Comparison of ENCODE assay signal across 15 mouse cellular contexts in the genomic region with DNA sequence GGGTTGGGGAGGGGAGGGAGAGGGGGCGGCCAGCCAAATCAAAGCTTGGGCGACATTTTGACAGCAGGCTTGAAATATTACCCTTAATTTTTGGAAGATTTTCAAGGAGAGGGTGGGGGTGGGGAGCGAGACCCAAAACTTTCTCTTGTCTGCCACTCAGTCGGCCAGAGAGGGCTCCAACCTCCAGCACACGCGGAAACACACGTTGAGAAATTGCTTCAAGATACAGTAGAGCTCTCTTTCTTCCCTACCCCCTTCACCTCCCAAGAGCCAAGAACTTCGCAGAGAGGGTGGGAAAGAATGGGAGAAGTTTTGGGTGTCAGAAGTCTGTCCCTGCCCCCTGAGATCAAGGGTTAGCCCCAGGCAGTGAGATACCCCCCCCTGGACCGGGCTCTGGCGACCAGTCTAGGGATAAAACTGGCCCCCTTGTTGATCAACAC. TPM values are rescaled to one million over a fixed set of nuclear protein-coding genes. Genes with fewer than 3 reads are reported as not detected.
DNase-seq lines count a peak whose midpoint lies in the region; ATAC-seq and TF ChIP-seq lines count a peak whose summit lies in the region.
"Had no signal": no experiment of that assay in that cellular context is flagged by ENCODE, and none has a peak within 500 bp of the region (broad histone marks: within the 10 kb centered on the region; RNA-seq: fewer than 3 reads in every experiment).

No protein-coding gene starts in this region.

- ATAC-seq in forebrain, embryonic 12.5 days (ENCODE audit: low FRiP score): no peak
- no peak for ATAC-seq in limb, embryonic 14.5 days (ENCODE audit: low FRiP score, low read depth)
- ATAC-seq: liver, embryonic 12.5 days had no signal

- peak overlapping the region; percentile 57 for H3K9ac ChIP-seq in forebrain, embryonic 12.5 days
- H3K9ac ChIP-seq in limb, embryonic 14.5 days (ENCODE audit: low read depth, low read length, severe bottlenecking): no peak overlapping the region
- H3K9ac ChIP-seq: liver, embryonic 12.5 days had no signal

- H3K36me3 ChIP-seq in forebrain, embryonic 12.5 days (replicated peaks): no peaks in the 10 kb centered on the region
- H3K36me3 ChIP-seq in limb, embryonic 14.5 days (ENCODE audit: control insufficient read depth, insufficient read depth, low read length): no peaks in the 10 kb centered on the region
- H3K36me3 ChIP-seq: liver, embryonic 12.5 days had no signal

- TF ChIP-seq POLR2A in limb, embryonic 14.5 days (IDR thresholded peaks at IDR 0.05; ENCODE audit: borderline replicate concordance, extremely low read depth, insufficient read depth, insufficient read length): no peak

- H3K4me1 ChIP-seq in forebrain, embryonic 12.5 days: peaks cover 6% of the 10 kb centered on the region
- peaks cover 8% of the 10 kb centered on the region; the same call in 1 of the 2 replicates for H3K4me1 ChIP-seq in limb, embryonic 14.5 days (ENCODE audit: control insufficient read depth, insufficient read depth, low read length)
- H3K4me1 ChIP-seq: liver, embryonic 12.5 days had no signal

- peak; percentile 5 for DNase-seq in retina, postnatal 1 day
- no peak for DNase-seq in retina, embryonic 14.5 days (ENCODE audit: low spot score)
- no peak for DNase-seq in limb, embryonic 14.5 days (ENCODE audit: low spot score)
- no peak for DNase-seq in cerebellum, adult 8-10 months
- no peak for DNase-seq in adrenal gland, adult 8-10 months
- no peak for DNase-seq in urinary bladder, postnatal 10 days (ENCODE audit: low spot score)
- DNase-seq: adrenal gland, postnatal 14 days; kidney, postnatal 36 days had no signal

- H3K27ac ChIP-seq in forebrain, embryonic 12.5 days: peak overlapping the region; percentile 83; the same call in 1 of the 2 replicates
- no peak overlapping the region for H3K27ac ChIP-seq in limb, embryonic 14.5 days (replicated peaks; ENCODE audit: low read depth, low read length)
- H3K27ac ChIP-seq: liver, embryonic 12.5 days had no signal

- WGBS in forebrain, embryonic 12.5 days: under 1% methylated on average over 10 of the region's 10 CpGs
- WGBS in limb, embryonic 14.5 days: under 1% methylated on average over 10 of the region's 10 CpGs

- H3K4me3 ChIP-seq in forebrain, embryonic 12.5 days (replicated peaks): peak overlapping the region; percentile 35
- H3K4me3 ChIP-seq in limb, embryonic 14.5 days (replicated peaks; ENCODE audit: low read length): peak overlapping the region; percentile 5; the same call in 1 of the 2 replicates
- H3K4me3 ChIP-seq: liver, embryonic 12.5 days had no signal

- H3K9me3 ChIP-seq in forebrain, embryonic 12.5 days: no peaks in the 10 kb centered on the region
- no peaks in the 10 kb centered on the region for H3K9me3 ChIP-seq in limb, embryonic 14.5 days (ENCODE audit: control insufficient read depth, low read length)
- H3K9me3 ChIP-seq: liver, embryonic 12.5 days had no signal

- peaks cover 96% of the 10 kb centered on the region for H3K27me3 ChIP-seq in forebrain, embryonic 12.5 days
- peaks cover 97% of the 10 kb centered on the region for H3K27me3 ChIP-seq in limb, embryonic 14.5 days (ENCODE audit: control insufficient read depth, insufficient read depth, low read length)

- H3K4me2 ChIP-seq in forebrain, embryonic 12.5 days: peak overlapping the region; percentile 50
- H3K4me2 ChIP-seq in limb, embryonic 14.5 days (replicated peaks; ENCODE audit: low read depth, low read length, severe bottlenecking): peak overlapping the region; percentile 32; the same call in 1 of the 2 replicates
- H3K4me2 ChIP-seq: liver, embryonic 12.5 days had no signal

RNA-seq across cellular contexts. Expression of a gene that starts 7.4 kb away (rescaled TPM):
- polyA plus RNA-seq in forebrain, embryonic 12.5 days (2016; fragmentation: Nextera tagmentation; extraction: Ambion mirVana): 10.1 and 15.7 TPM in 2 replicates
- 6.8 and 7.4 TPM in 2 replicates for polyA plus RNA-seq in limb, embryonic 14.5 days (2012; rRNA removed)
- 1.00 and 1.8 TPM in 2 replicates for polyA plus RNA-seq in limb, embryonic 14.5 days (2014; fragmentation: Nextera tagmentation; extraction: Ambion mirVana)
- under 1 TPM in 1 of 4 experiments, not detected in 3; 0.67 TPM for total RNA-seq in adrenal gland, adult 8-10 months (2022)
- total RNA-seq: adrenal gland, postnatal 14 days; gastrocnemius, postnatal 4 days; monocyte, adult 5-6 weeks had no signal
- polyA plus RNA-seq: heart, embryonic 16.5 days; intestine, embryonic 14.5 days; liver, embryonic 12.5 days; small intestine, adult 2 months had no signal

RNA-seq across cellular contexts. Expression of a gene that starts 26.1 kb away (rescaled TPM):
- polyA plus RNA-seq in forebrain, embryonic 12.5 days (2016; fragmentation: Nextera tagmentation; extraction: Ambion mirVana): 68.0 and 102 TPM in 2 replicates
- 18.8 and 20.8 TPM in 2 replicates for polyA plus RNA-seq in limb, embryonic 14.5 days (2012; rRNA removed)
- polyA plus RNA-seq in limb, embryonic 14.5 days (2014; fragmentation: Nextera tagmentation; extraction: Ambion mirVana): 35.1 and 35.7 TPM in 2 replicates
- under 1 TPM in 3 of 4 experiments, not detected in 1; 0.21 to 0.48 (median 0.34) TPM for total RNA-seq in adrenal gland, adult 8-10 months (2022)
- total RNA-seq: monocyte, adult 5-6 weeks had no signal
- polyA plus RNA-seq: liver, embryonic 12.5 days; small intestine, adult 2 months had no signal
